Mouse (Mus musculus): Measurements from ENCODE around the gene Acad12. TPM values are rescaled to one million over a fixed set of nuclear protein-coding genes. Genes with fewer than 3 reads are reported as not detected.

Acad12 gene
- polyA plus RNA-seq (2014; fragmentation: Illumina TruSeq; extraction: RNeasy Lipid Tissue Mini Kit (QIAGEN cat#74804); ENCODE audit: low replicate concordance) = 4.4 TPM

GRCm38 (mm10) chr5:121618592-121619513 is at the start of gene Acad12:
Gene Acad12, minus strand, starts transcription at chr5:121618938.

DNA sequence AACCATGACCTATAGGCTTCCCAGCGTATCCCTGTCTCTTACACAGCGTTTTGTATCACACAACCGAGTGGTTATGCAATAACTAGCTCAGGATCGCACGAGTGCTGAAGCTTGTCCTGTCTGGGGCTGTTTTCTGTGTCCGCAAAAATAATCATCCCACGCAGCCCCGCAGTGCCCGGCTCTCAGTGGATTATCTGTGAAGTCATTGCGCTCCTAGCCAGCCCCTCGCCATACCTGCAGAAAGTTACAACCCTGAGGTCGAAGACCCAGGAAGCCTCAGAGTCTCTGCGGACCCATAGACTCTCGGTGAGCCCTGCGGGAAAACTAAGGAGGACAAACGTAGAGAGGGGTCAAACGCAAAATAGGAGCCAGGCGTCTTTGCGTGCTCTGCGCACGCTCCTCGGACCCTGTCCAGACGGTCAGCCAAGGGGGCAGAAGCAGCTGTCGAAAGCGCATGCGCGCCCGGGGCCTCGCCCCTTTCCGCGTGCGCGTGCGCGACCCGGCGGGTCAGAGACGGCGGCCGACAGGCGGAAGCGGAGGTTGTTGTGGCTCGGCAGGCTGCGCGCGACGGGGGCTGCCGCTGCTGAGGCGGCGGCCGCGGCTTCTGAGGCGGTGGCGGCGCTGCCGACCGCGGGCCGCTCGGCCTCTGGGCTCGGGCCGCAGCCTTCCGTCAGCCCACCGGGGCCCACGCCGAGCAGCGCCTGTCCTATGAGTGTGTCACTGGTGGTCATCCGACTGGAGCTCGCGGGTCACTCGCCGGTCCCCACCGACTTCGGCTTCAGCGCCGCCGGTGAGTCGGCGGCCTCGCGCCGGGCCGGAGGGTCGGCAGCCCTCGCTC is 41.5 kb upstream of the Acad12 start, which contains the start of the genes Acad10 and Brap:
Acad10 (minus strand) TSS at position 456 of the 838 bp plus-strand sequence.
Brap (plus strand) TSS at position 505 of the 838 bp plus-strand sequence.

GRCm38 (mm10) chr5:121593451-121594401 is 25.0 kb downstream of the Acad12 start, which contains the start of gene Aldh2:
Gene Aldh2, minus strand, starts transcription at chr5:121593824.

Other genes with a start within 250 kb of the Acad12 start
- 24.1 TPM for gene Trafd1, start 233.3 kb downstream of the Acad12 start, polyA plus RNA-seq (2014; fragmentation: Illumina TruSeq; extraction: RNeasy Lipid Tissue Mini Kit (QIAGEN cat#74804); ENCODE audit: low replicate concordance)
- gene Naa25, start 221.0 kb downstream of the Acad12 start, polyA plus RNA-seq (2014; fragmentation: Illumina TruSeq; extraction: RNeasy Lipid Tissue Mini Kit (QIAGEN cat#74804); ENCODE audit: low replicate concordance) = 22.3 TPM
- gene Tmem116, start 167.0 kb downstream of the Acad12 start, polyA plus RNA-seq (2014; fragmentation: Illumina TruSeq; extraction: RNeasy Lipid Tissue Mini Kit (QIAGEN cat#74804); ENCODE audit: low replicate concordance) = not detected
- 6.2 TPM for gene Erp29, start 166.4 kb downstream of the Acad12 start, polyA plus RNA-seq (2014; fragmentation: Illumina TruSeq; extraction: RNeasy Lipid Tissue Mini Kit (QIAGEN cat#74804); ENCODE audit: low replicate concordance)
- not detected for gene Adam1b, start 115.5 kb downstream of the Acad12 start, polyA plus RNA-seq (2014; fragmentation: Illumina TruSeq; extraction: RNeasy Lipid Tissue Mini Kit (QIAGEN cat#74804); ENCODE audit: low replicate concordance)
- gene Adam1a, start 73.5 kb downstream of the Acad12 start, polyA plus RNA-seq (2014; fragmentation: Illumina TruSeq; extraction: RNeasy Lipid Tissue Mini Kit (QIAGEN cat#74804); ENCODE audit: low replicate concordance) = 6.6 TPM
- gene Gm42878, start 73.5 kb downstream of the Acad12 start, polyA plus RNA-seq (2014; fragmentation: Illumina TruSeq; extraction: RNeasy Lipid Tissue Mini Kit (QIAGEN cat#74804); ENCODE audit: low replicate concordance) = not detected
- gene Mapkapk5, start 73.0 kb downstream of the Acad12 start, polyA plus RNA-seq (2014; fragmentation: Illumina TruSeq; extraction: RNeasy Lipid Tissue Mini Kit (QIAGEN cat#74804); ENCODE audit: low replicate concordance) = 93.5 TPM
- 3.2 TPM for gene Aldh2, start 25.1 kb downstream of the Acad12 start, polyA plus RNA-seq (2014; fragmentation: Illumina TruSeq; extraction: RNeasy Lipid Tissue Mini Kit (QIAGEN cat#74804); ENCODE audit: low replicate concordance)
- 0.74 TPM for gene Acad10, start 41.6 kb upstream of the Acad12 start, polyA plus RNA-seq (2014; fragmentation: Illumina TruSeq; extraction: RNeasy Lipid Tissue Mini Kit (QIAGEN cat#74804); ENCODE audit: low replicate concordance)
- 20.0 TPM for gene Brap, start 41.6 kb upstream of the Acad12 start, polyA plus RNA-seq (2014; fragmentation: Illumina TruSeq; extraction: RNeasy Lipid Tissue Mini Kit (QIAGEN cat#74804); ENCODE audit: low replicate concordance)
- 160 TPM for gene Atxn2, start 92.4 kb upstream of the Acad12 start, polyA plus RNA-seq (2014; fragmentation: Illumina TruSeq; extraction: RNeasy Lipid Tissue Mini Kit (QIAGEN cat#74804); ENCODE audit: low replicate concordance)
- gene Sh2b3, start 218.7 kb upstream of the Acad12 start, polyA plus RNA-seq (2014; fragmentation: Illumina TruSeq; extraction: RNeasy Lipid Tissue Mini Kit (QIAGEN cat#74804); ENCODE audit: low replicate concordance) = 13.2 TPM
- 0.59 TPM for gene Pheta1, start 230.0 kb upstream of the Acad12 start, polyA plus RNA-seq (2014; fragmentation: Illumina TruSeq; extraction: RNeasy Lipid Tissue Mini Kit (QIAGEN cat#74804); ENCODE audit: low replicate concordance)